Mouse (Mus musculus): ENCODE measurements around the gene Grhl3.

The Grhl3 gene

GRCm38 (mm10) chr4:135575365-135576140, 2.1 kb upstream of the Grhl3 start:
- no peak for DNase-seq (ENCODE audit: low spot score in 2 of 2)

GRCm38 (mm10) chr4:135572276-135572675, 1.2 kb downstream of the Grhl3 start:
- DNase-seq (ENCODE audit: low spot score in 2 of 2) = no peak

GRCm38 (mm10) chr4:135571037-135571550, 2.3 kb downstream of the Grhl3 start:
- DNase-seq (ENCODE audit: low spot score in 2 of 2) = no peak

GRCm38 (mm10) chr4:135570152-135571036, 3.0 kb downstream of the Grhl3 start:
- no peak for DNase-seq (ENCODE audit: low spot score in 2 of 2)

GRCm38 (mm10) chr4:135569201-135569600, 4.2 kb downstream of the Grhl3 start:
- DNase-seq (ENCODE audit: low spot score in 2 of 2) = no peak

- no peak for DNase-seq (ENCODE audit: low spot score in 2 of 2)
Observed at GRCm38 (mm10) chr4:135567484-135567883, 5.9 kb downstream of the Grhl3 start.

- peak in 1 of 2 experiments; percentile 18 for DNase-seq (ENCODE audit: low spot score in 2 of 2)
Observed at GRCm38 (mm10) chr4:135567042-135567441, 6.4 kb downstream of the Grhl3 start.

GRCm38 (mm10) chr4:135565400-135565799, 8.0 kb downstream of the Grhl3 start:
- no peak for DNase-seq (ENCODE audit: low spot score in 2 of 2)

- no peak for DNase-seq (ENCODE audit: low spot score in 2 of 2)
Observed at GRCm38 (mm10) chr4:135563794-135564193, 9.6 kb downstream of the Grhl3 start.

- DNase-seq (ENCODE audit: low spot score in 2 of 2) = no peak
Observed at GRCm38 (mm10) chr4:135549323-135549722, 24.1 kb downstream of the Grhl3 start.

- DNase-seq (ENCODE audit: low spot score in 2 of 2) = no peak
Observed at GRCm38 (mm10) chr4:135548521-135549077, 24.8 kb downstream of the Grhl3 start.

GRCm38 (mm10) chr4:135548108-135548507, 25.3 kb downstream of the Grhl3 start:
- no peak for DNase-seq (ENCODE audit: low spot score in 2 of 2)

- DNase-seq (ENCODE audit: low spot score in 2 of 2) = no peak
Observed at GRCm38 (mm10) chr4:135547551-135547950, 25.9 kb downstream of the Grhl3 start.

GRCm38 (mm10) chr4:135546793-135547192, 26.6 kb downstream of the Grhl3 start:
- no peak for DNase-seq (ENCODE audit: low spot score in 2 of 2)

GRCm38 (mm10) chr4:135546008-135546407, 27.4 kb downstream of the Grhl3 start:
- no peak for DNase-seq (ENCODE audit: low spot score in 2 of 2)

GRCm38 (mm10) chr4:135545080-135545511, 28.3 kb downstream of the Grhl3 start:
- no peak for DNase-seq (ENCODE audit: low spot score in 2 of 2)

GRCm38 (mm10) chr4:135544284-135544683, 29.1 kb downstream of the Grhl3 start:
- DNase-seq (ENCODE audit: low spot score in 2 of 2) = no peak

GRCm38 (mm10) chr4:135540057-135540456, 33.4 kb downstream of the Grhl3 start:
- no peak for DNase-seq (ENCODE audit: low spot score in 2 of 2)

- no peak for DNase-seq (ENCODE audit: low spot score in 2 of 2)
Observed at GRCm38 (mm10) chr4:135539056-135539455, 34.4 kb downstream of the Grhl3 start.

GRCm38 (mm10) chr4:135535021-135535420, 38.4 kb downstream of the Grhl3 start:
- DNase-seq (ENCODE audit: low spot score in 2 of 2) = no peak

- no peak for DNase-seq (ENCODE audit: low spot score in 2 of 2)
Observed at GRCm38 (mm10) chr4:135533001-135533400, 40.4 kb downstream of the Grhl3 start.
